Mouse (Mus musculus) leukemia stem cell, adult 10-12 weeks (primary cell): Measurements from ENCODE around the gene Fbxl2. TPM values are rescaled to one million over a fixed set of nuclear protein-coding genes. Genes with fewer than 3 reads are reported as not detected.

ENCODE experiments used
- polyA plus RNA-seq: library from polyadenylated mRNA; stranded (reverse); fragments of >175 nt; gene quantifications from 2 replicates; pipeline ENCODE4 v1.2.3, GENCODE M21; 2012; ENCODE audit warnings: low replicate concordance

Gene Fbxl2
- polyA plus RNA-seq, result 0.27 and 0.35 TPM in 2 replicates

DNA sequence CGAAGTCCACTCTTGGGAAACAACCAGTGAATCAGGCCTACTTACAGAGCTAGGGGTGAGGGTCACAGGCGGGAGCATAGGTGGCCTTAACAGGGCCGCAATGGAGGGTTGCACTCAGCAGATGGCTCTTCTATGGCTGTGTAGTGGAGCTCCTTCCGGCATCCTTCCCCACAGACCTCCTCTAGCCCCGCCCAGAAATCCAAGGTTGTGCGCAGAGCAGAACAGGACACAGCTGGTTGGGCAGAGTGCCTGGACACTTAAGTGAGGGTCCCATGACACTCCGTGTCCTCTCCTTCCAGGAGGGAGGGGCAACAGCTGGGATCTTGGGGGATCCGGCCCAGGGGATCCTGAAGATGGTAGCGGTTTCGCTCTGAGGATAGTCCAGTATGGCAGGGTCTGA, at the start of gene Fbxl2:
Gene Fbxl2, minus strand, starts transcription at position 164 of the 400 bp plus-strand sequence.

DNA sequence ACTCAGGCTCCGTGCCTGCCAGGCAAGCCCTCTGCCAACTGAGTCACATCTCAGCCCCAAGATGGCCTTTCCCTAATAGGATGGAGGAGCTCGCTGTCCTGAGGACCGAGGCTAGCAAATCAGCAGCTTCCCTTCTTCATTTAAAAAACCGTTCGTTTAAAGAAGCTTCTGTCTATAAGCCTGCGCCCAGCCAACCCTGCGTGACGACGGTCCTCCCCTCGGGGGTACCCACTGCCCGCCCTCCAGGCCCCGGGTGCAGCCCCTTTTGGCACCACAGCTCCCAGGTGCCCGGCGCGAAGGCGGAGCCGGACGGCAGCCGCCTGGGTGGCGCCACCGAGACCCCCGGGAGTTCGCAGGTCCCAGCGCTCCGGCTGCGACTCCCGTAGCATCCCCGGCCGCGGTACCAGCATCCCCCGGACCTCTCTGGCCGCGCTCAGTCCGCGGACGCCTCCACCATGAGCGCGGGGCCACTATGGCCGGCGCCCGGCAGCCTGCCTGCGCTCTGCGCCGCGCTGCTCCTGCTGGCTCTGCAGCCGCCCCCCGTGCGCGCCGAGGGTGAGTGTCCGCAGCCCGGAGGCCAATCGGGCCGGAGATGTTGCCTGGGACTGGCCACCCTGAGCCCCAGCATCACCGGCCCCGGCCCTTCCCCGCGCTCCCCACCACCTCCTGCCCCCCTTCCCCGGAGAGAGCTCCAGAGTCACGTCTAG, 11.3 kb upstream of the Fbxl2 start, which contains the start of gene Susd5:
Gene Susd5, plus strand, starts transcription at position 51 of the 707 bp plus-strand sequence.

DNA sequence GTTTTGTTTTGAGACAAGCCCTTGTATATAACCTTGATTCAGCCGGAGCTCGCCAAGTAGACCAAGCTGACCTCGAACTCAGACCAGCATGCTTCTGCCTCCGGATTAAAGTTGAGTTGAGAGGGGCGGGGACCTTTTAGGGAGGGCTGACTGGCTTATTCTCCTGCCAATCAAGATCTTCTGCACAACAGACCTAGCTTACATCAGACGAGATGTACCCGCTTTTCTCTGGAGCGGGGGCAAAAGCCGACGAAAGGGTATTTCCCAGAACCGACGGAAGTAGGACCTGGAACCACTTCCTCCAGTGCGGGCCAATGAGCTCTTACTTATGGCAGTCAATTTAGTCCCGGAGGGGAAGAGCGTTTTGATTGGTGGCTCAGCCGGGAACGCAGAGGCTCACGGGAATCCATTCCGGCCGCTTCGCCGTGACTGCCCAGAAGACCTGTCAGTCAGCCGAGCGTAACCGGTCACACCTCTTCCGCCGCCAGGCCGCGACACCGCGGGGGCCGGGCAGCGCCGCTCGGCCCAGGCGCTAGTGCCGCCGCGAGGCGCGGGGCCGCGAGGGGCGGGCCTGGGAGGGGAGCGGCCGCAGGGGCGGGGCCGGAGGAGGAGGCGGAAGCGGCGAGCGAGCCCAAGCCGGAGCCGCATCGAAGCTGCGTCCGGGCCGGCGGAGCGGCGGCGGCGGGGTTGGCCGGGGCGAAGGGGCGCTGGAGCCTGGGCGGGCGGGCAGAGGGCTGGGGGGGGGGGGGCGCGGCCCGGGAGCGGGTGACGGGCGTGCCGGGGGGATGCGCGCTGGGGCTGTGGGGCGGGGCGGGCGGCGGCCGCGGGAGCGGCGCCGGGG, 115.2 kb downstream of the Fbxl2 start, which contains the start of gene Ubp1:
Gene Ubp1, plus strand, starts transcription at position 401 of the 841 bp plus-strand sequence.

Other genes starting within 250 kb of the Fbxl2 start
- 16.9 and 31.6 TPM in 2 replicates for gene Ubp1, start 115.3 kb downstream of the Fbxl2 start, polyA plus RNA-seq
- not detected in 2 replicates for gene Susd5, start 10.9 kb upstream of the Fbxl2 start, polyA plus RNA-seq